Mouse (Mus musculus) layer of hippocampus, adult 9-10 months (tissue): ENCODE data around the gene Map7d2.
A peak's percentile ranks its signal among the peaks of the same experiment; 100 is the strongest.
"Not testable (repeated sequence)": the region's sequence is repeated elsewhere in the genome, so short reads cannot be mapped to it uniquely, and the experiment has no call there.

Source experiments
- DNase-seq: peaks from one replicate; pipeline ENCODE4 v3.0.0; 2022; ENCODE audit warnings: low spot score

Gene Map7d2

DNA sequence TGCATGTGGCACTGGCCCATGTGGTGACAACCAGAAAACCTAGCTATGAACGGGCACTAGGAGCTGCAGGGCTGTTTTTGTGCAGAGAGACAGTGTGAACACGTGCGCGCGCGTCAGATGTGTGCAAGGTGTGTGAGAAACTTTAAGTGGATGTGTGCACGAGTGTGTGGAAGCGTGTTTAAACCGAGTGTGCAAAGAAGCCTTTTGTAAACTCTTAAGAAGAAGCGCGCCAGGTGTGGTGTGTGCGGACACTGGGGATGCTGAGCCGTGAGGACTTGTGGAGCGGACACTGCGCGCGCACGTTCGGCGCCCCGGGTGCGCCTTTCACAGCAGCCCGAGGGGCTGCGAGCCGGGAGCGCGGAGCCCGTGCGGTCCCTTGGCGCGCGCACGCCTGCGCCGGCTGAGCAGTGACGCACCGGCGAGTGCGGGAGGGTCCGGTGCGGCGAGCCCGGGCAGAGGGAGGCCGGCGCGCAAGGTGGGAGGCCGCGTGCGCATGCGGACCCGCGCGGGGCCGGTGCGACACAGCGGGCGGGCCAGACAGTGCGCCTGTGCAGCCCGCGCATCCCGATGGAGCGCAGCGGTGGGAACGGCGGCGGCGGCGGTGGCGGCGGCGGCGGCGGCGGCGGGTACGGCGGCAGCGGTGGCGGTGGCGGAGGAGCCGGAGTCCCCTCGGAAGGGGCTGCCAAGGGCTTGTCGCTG, at the start of gene Map7d2:
Map7d2 (plus strand) TSS at position 443 of the 699 bp plus-strand sequence.
- no peak for DNase-seq

- DNase-seq, result peak; percentile 2
Observed at GRCm38 (mm10) chrX:159371831-159372752, 42.3 kb upstream of the Map7d2 start, which contains the start of gene Eif1ax. Gene Eif1ax (plus strand): TSS chrX:159372178.

GRCm38 (mm10) chrX:159372753-159373144, 41.6 kb upstream of the Map7d2 start:
- no peak for DNase-seq

- DNase-seq, result no peak
Observed at GRCm38 (mm10) chrX:159387105-159387504, 27.3 kb upstream of the Map7d2 start.

GRCm38 (mm10) chrX:159388953-159389352, 25.4 kb upstream of the Map7d2 start:
- no peak for DNase-seq

DNA sequence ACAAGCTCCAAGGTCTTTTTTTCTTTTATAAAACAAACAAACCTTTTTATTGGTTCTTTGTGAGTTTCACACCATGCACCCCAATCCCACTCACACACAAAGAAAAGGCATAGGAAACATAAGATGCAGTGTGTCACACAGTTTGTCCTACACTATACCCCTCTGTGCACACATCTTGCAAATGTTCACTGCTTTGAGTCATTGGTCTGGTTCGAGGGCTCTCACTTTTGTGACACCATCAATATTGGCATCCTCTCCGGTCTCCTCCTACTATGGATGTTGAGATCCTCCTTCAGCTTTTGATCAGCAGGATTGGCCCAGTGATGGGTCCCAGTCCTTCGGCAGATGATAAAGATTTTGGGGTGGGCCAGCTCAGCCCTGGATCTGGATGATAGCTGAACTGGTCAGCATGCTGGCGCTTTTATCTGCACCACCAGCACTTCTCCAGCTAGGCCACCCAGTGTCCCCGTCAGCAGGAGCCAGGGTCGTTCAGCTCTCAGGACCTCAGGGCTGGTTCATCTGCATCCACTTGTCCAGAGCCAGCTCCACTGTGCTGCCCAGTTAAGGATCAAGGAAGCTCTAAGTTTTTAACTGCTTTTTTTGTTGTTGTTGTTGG, 23.9 kb upstream of the Map7d2 start:
- DNase-seq, result no peak

DNA sequence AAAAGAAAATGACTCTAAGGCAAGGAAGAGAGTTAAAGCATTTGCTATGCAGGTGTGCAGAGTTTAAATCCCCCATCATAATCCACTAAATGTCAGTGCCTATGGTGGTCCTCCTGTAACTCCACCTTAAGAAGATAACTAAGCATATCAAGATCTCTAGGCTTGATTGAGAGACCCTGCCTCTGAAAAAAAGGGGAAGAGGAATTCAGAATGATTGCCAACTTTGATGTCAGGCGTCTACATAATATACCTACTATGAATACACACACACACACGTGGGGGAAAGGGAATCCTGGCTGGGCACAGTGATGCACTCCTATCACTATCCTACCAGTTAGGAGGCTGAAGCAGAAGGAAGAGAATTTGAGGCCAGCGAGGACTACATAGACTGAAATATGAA, 23.1 kb upstream of the Map7d2 start:
- DNase-seq, result no peak

- DNase-seq, result no peak
Observed at GRCm38 (mm10) chrX:159409253-159409652, 5.1 kb upstream of the Map7d2 start.

- DNase-seq, result no peak
Observed at GRCm38 (mm10) chrX:159414829-159415673, 679 bp downstream of the Map7d2 start.

GRCm38 (mm10) chrX:159430507-159430906, 16.1 kb downstream of the Map7d2 start:
- DNase-seq, result not testable (repeated sequence)

DNA sequence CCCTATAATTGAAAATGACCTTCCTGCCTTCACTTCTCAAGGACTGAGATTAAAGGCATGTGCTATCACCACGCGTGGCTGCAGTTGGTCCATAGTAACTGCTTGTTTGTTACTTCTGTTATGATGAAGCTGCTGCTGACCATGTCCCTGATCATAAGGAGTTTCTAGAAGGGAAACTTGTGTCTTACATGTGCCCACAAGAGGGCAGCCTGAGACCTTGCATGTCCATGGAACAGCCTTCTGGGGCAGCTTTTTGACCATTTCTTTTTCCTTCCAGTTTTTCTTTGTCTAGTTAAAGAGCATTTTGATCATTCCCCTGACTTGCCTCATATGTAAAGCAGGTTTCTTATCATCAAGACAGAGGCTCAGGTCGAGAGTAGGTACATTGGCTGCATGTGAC, 27.8 kb downstream of the Map7d2 start:
- peak; percentile 9 for DNase-seq

GRCm38 (mm10) chrX:159447133-159447532, 32.8 kb downstream of the Map7d2 start:
- DNase-seq, result no peak

DNA sequence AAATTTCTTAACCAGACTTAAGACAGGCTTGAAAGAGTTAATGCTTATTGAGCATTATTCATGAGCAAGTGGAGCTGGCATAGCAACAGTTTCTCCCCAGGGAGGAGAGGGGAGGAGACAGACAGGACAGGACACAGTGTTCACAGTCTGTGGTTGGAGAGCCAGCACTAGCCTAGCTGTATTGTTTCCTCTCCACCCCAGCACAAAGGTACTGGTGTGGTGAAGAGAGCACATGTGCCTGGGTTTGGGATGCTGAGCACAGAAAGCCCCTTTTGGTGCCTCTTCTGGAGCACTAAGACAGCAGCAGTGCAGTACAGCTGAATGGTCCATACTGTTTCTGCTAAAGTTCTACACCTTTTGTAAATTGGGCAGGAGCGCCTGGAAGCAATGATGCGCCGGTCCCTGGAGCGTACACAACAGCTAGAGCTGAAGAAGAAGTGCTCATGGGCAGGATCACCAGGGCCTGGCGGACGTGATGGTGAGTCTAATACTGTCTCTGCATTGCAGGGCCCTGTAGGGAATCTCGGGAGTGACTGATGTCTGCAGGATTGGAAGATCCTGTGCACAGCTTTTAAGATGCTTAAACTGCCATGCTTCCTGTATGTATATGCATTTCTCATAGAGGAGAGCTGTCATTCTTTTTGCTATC, 44.8 kb downstream of the Map7d2 start:
- no peak for DNase-seq

DNA sequence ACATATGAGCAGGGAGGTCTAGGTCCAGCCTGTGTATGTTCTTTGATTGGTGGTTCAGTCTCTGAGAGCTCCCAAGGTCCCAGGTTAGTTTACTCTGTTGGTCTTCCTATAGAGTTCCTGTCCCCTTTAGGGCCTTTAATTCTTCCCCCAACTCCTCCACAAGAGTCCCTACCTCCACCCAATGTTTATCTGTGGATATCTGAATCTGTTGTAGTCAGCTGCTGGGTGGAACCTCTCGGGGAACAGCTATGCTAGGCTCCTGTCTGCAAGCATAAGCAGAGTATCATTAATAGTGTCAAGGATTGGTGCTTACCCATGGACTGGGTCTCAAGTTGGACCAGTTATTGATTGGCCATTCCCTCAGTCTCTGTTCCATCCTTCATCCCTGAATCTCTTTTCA, 60.4 kb downstream of the Map7d2 start:
- DNase-seq, result no peak

GRCm38 (mm10) chrX:159478243-159478940, 64.0 kb downstream of the Map7d2 start:
- DNase-seq, result not testable (repeated sequence)

- no peak for DNase-seq
Observed at GRCm38 (mm10) chrX:159484247-159484646, 69.9 kb downstream of the Map7d2 start.

- no peak for DNase-seq
Observed at GRCm38 (mm10) chrX:159503181-159503580, 88.8 kb downstream of the Map7d2 start.

DNA sequence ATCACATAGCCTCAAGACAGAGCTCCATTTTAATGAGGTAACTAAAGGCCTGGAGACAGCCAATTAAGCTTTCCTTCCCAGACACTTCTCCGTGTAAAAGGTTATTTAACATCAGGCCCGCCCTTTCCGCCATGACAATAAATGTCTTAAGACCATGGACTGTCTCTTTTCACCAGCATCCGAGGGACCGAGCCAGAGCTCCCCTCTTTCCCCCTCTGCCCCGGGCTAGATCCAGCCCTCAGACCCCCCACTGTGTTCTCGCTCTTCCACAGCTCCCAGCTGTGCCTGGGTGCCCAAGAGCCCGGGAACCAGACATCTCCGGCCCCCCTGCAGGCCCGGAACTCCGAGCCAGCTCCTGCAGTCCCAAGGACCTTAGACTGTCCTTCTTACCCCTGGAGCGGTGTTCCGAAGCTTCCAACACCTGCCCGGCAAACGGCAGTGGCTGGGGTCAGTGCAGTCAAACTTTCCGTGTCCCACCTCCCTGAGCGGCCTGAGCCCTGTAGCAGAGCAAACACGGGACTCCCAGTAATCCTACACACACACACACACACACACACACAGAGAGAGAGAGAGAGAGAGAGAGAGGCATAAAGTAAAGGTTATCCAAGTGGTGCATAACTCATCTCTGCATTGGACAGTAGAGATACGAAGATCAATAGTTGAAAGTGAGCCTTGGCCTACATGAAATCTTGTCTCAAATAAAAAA, 94.1 kb downstream of the Map7d2 start:
- DNase-seq, result no peak

- no peak for DNase-seq
Observed at GRCm38 (mm10) chrX:159509042-159509441, 94.7 kb downstream of the Map7d2 start.
